Mouse (Mus musculus): ENCODE results near the gene Zdhhc22.

The Zdhhc22 gene

DNA sequence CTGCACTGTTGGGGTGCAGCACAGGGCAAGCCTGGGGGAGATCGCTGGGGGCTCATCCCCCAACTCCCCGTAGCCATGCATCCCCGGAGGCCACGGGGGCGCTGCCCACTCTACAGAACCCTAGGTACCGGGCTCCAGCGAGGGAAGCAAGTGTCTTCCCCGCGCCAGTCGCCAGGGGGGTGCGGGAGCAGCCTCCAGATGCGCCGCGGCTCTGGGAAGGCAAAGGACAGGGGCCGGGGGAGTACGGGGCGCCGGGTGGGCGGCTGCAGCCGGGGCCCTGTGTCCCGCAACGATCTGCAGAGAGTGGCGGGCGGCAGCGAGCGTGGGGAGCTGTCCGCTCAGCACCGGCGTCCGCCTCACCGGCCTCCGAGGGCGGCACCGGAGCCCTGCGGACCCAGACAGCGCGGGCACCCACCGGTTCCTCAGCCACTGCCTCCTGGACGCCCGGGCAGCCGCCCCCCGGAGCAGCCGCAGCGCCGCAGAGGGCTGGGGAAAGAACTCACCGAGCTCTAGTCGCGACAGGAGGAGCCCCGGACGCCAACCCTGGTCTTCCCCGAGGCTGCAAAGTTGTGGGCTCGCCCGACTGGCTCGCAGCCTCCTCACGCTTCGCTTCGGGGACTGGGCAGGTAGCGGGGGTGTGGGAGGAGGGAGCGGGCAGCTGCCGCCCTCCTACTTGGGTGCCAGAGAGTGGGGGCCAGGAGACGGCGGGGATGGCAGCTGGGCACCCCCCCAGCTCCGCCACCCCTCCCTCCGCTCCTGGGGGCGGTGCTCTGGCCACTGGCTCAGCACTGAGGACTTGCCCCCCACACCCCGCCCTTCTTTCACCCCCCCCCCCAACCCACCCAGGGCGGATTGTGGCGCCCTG lies at the start of gene Zdhhc22:
Gene Zdhhc22 (minus strand): TSS at position 541 of the 865 bp plus-strand sequence.
- TF ChIP-seq GATA4 (IDR thresholded peaks at IDR 0.05; ENCODE audit: insufficient replicate concordance, low read length): no peak

- TF ChIP-seq GATA4 (IDR thresholded peaks at IDR 0.05; ENCODE audit: insufficient replicate concordance, low read length): no peak
Observed at GRCm38 (mm10) chr12:87036631-87037030, 46.4 kb upstream of the Zdhhc22 start.

GRCm38 (mm10) chr12:87031163-87031763 lies 41.0 kb upstream of the Zdhhc22 start:
- no peak for TF ChIP-seq GATA4 (IDR thresholded peaks at IDR 0.05; ENCODE audit: insufficient replicate concordance, low read length)

DNA sequence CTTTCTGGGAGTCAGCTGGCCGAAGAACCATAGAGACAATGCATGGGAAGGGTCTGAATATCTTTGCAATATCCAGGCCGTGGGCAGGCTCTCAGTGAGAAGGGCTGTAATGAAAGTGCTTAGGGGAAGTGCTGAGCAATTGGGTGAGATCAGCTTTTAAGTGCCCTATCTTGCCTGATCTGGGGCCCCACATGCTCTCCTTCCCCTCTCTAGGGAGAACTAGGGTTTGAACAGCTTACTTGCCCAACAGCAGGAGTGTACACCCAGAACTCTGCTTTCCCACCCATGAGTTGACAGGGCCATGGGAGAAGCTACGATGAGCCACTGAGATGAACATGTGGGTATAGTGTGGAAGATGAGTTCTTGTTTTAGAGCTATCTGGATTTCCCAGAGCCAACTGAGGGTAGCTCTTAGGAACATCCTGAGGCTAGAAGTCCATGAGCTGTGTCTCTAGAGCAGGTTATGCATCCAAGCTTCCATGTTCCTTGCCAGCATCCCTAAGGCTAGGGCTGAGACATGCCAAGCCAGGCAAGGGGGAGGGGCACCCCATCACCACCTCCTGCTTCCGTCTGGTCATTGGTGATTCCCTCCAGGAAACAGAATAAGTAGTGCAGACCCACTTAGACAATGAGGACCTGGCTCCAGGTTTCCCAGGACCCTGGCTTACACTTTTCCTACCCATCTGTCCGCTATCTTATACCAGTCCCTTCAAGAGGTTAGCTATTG lies 39.2 kb upstream of the Zdhhc22 start:
- no peak for TF ChIP-seq GATA4 (IDR thresholded peaks at IDR 0.05; ENCODE audit: insufficient replicate concordance, low read length)

GRCm38 (mm10) chr12:87028068-87028467 lies 37.8 kb upstream of the Zdhhc22 start:
- TF ChIP-seq GATA4 (IDR thresholded peaks at IDR 0.05; ENCODE audit: insufficient replicate concordance, low read length): no peak

- TF ChIP-seq GATA4 (IDR thresholded peaks at IDR 0.05; ENCODE audit: insufficient replicate concordance, low read length): no peak
Observed at GRCm38 (mm10) chr12:87027391-87027790, 37.2 kb upstream of the Zdhhc22 start.

DNA sequence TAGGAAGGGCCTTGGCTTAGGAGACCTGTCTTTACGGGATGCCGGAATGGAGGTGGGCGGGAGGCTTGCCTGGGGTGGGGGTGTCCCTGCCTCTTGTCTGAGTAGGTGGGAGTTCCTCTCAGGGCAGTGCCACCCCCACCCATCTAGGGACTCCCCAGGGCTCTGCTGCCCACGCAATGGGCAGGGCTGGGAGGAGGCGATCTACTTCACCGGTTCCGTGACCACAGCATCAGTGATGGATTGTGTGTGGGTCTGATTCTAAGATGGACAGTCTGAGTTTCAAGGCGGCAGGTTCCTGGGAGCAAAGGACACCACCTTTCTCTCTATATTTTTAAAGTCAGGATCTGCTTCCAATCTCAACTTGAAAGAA lies 36.6 kb upstream of the Zdhhc22 start:
- no peak for TF ChIP-seq GATA4 (IDR thresholded peaks at IDR 0.05; ENCODE audit: insufficient replicate concordance, low read length)

- peak; percentile 79; the same call in 1 of the 2 replicates for TF ChIP-seq GATA4 (IDR thresholded peaks at IDR 0.05; ENCODE audit: insufficient replicate concordance, low read length)
Observed at GRCm38 (mm10) chr12:87026109-87026870, 36.1 kb upstream of the Zdhhc22 start.

GRCm38 (mm10) chr12:87023456-87023855 lies 33.2 kb upstream of the Zdhhc22 start:
- no peak for TF ChIP-seq GATA4 (IDR thresholded peaks at IDR 0.05; ENCODE audit: insufficient replicate concordance, low read length)

GRCm38 (mm10) chr12:87022006-87022405 lies 31.8 kb upstream of the Zdhhc22 start:
- no peak for TF ChIP-seq GATA4 (IDR thresholded peaks at IDR 0.05; ENCODE audit: insufficient replicate concordance, low read length)

DNA sequence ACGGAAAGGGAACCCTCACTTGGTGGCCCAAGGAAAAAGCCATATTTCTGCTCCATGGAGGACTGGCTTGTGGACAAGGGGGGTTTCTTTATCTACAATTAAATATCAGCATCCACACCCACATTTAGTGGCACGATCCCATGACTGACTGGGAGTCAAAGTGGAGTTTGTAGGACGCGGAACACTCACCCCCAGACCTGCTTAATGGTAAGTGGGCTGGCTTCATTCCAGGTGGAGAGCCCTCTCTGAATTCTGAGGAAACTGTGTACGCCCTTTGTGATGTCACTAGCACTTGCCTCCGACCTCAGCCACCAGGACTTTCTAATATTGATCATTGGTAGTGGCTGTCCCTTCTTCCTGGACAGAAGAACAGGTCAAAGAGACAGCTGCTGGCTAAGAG lies 30.8 kb upstream of the Zdhhc22 start, which contains the start of gene Tmem63c:
Gene Tmem63c (plus strand): TSS at position 301 of the 400 bp plus-strand sequence.
- TF ChIP-seq GATA4 (IDR thresholded peaks at IDR 0.05; ENCODE audit: insufficient replicate concordance, low read length): no peak

DNA sequence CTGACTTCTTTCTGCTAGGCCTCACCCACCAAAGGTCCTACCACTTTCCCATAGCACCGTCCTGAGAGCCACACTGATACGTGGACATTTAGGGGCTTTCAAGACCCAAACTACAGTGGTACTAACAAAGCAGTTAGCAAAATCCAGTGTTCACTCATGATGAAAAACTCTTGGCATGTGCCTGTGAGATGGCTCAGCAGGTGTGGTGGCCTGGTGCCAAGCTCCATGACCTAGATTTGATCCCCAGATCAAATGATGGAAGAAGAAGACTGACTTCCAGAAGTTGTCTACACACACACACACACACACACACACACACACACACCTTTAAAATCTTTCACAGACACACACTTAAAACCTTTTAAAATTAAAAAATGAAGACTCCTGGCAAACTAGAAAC lies 28.5 kb upstream of the Zdhhc22 start:
- no peak for TF ChIP-seq GATA4 (IDR thresholded peaks at IDR 0.05; ENCODE audit: insufficient replicate concordance, low read length)

- TF ChIP-seq GATA4 (IDR thresholded peaks at IDR 0.05; ENCODE audit: insufficient replicate concordance, low read length): no peak
Observed at GRCm38 (mm10) chr12:87017041-87017440, 26.8 kb upstream of the Zdhhc22 start.

- no peak for TF ChIP-seq GATA4 (IDR thresholded peaks at IDR 0.05; ENCODE audit: insufficient replicate concordance, low read length)
Observed at GRCm38 (mm10) chr12:87004596-87004995, 14.4 kb upstream of the Zdhhc22 start.

DNA sequence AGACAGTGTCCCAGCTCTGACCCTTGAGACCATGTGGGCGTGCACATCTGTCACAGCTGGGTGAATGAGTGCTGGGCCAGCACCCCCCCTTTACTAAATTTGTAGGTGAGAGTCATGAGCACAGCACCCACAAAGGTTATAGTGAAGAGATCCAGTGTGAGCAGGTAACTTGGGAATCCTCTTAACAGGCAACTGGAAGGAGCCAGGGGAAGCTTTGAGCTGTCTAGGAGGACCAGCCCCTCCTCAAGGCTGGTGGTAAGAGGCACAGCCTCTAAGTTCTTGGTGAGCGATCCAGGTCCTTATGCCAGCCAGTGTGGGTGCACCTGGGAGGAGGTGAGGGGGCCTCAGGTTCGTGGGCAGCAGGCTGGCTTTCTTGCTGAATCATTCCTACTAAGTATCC lies 13.4 kb upstream of the Zdhhc22 start:
- no peak for TF ChIP-seq GATA4 (IDR thresholded peaks at IDR 0.05; ENCODE audit: insufficient replicate concordance, low read length)

Data from liver, adult (tissue).